In genomic region chr5:113788645-113789044, GRCm38 (mm10) we compare ENCODE assay signal across 12 mouse cellular contexts. TPM values are rescaled to one million over a fixed set of nuclear protein-coding genes. Genes with fewer than 3 reads are reported as not detected.
DNase-seq lines count a peak whose midpoint lies in the region; ATAC-seq lines count a peak whose summit lies in the region.
"Had no signal": no experiment of that assay in that cellular context is flagged by ENCODE, and none has a peak within 500 bp of the region (broad histone marks: within the 10 kb centered on the region; RNA-seq: fewer than 3 reads in every experiment).

No protein-coding gene starts in this region.

- no peak overlapping the region for H3K4me2 ChIP-seq in kidney, embryonic 14.5 days (replicated peaks; ENCODE audit: low read depth, low read length)
- H3K4me2 ChIP-seq in limb, embryonic 13.5 days (replicated peaks), result peak overlapping the region; percentile 10
- H3K4me2 ChIP-seq: heart, embryonic 11.5 days; midbrain, embryonic 15.5 days had no signal

- peak overlapping the region; percentile 55; the same call in 1 of the 2 replicates for H3K27ac ChIP-seq in kidney, embryonic 14.5 days (ENCODE audit: low read depth, low read length)
- H3K27ac ChIP-seq in embryonic facial prominence, embryonic 10.5 days (replicated peaks), result peak overlapping the region; percentile 81
- H3K27ac ChIP-seq in limb, embryonic 13.5 days, result peak overlapping the region; percentile 84
- H3K27ac ChIP-seq: hindbrain, postnatal 0 days; liver, embryonic 14.5 days; midbrain, embryonic 15.5 days had no signal

- peaks cover 29% of the 10 kb centered on the region for H3K4me1 ChIP-seq in kidney, embryonic 14.5 days (ENCODE audit: control insufficient read depth, insufficient read depth, low read length)
- peaks cover 71% of the 10 kb centered on the region for H3K4me1 ChIP-seq in embryonic facial prominence, embryonic 10.5 days
- H3K4me1 ChIP-seq in limb, embryonic 13.5 days, result peaks cover 81% of the 10 kb centered on the region
- H3K4me1 ChIP-seq: midbrain, embryonic 15.5 days had no signal

- H3K9ac ChIP-seq in kidney, embryonic 14.5 days (ENCODE audit: low read depth, low read length), result no peak overlapping the region; the same call in 1 of the 2 replicates
- H3K9ac ChIP-seq in limb, embryonic 13.5 days, result no peak overlapping the region
- H3K9ac ChIP-seq: liver, embryonic 14.5 days; midbrain, embryonic 15.5 days had no signal

- H3K9me3 ChIP-seq in kidney, embryonic 14.5 days (ENCODE audit: control insufficient read depth, low read length), result no peaks in the 10 kb centered on the region
- H3K9me3 ChIP-seq in embryonic facial prominence, embryonic 10.5 days, result no peaks in the 10 kb centered on the region
- H3K9me3 ChIP-seq in limb, embryonic 13.5 days, result no peaks in the 10 kb centered on the region
- H3K9me3 ChIP-seq: midbrain, embryonic 15.5 days had no signal

- WGBS in kidney, embryonic 14.5 days, result 24% methylated on average over 6 of the region's 6 CpGs
- 30% methylated on average over 6 of the region's 6 CpGs for WGBS in embryonic facial prominence, embryonic 10.5 days
- WGBS in limb, embryonic 13.5 days, result 15% methylated on average over 6 of the region's 6 CpGs

- no peak; the same call in 1 of the 2 replicates for ATAC-seq in kidney, embryonic 14.5 days (ENCODE audit: low FRiP score, low TSS enrichment)
- peak; percentile 9; the same call in 1 of the 2 replicates for ATAC-seq in limb, embryonic 13.5 days (ENCODE audit: low FRiP score, low read depth)
- ATAC-seq: hindbrain, postnatal 0 days; midbrain, embryonic 15.5 days had no signal

- no peaks in the 10 kb centered on the region for H3K27me3 ChIP-seq in kidney, embryonic 14.5 days (ENCODE audit: control insufficient read depth, insufficient read depth, low read length)
- no peaks in the 10 kb centered on the region; the same call in 1 of the 2 replicates for H3K27me3 ChIP-seq in embryonic facial prominence, embryonic 10.5 days (replicated peaks; ENCODE audit: low read depth, poor library complexity, severe bottlenecking)
- H3K27me3 ChIP-seq in limb, embryonic 13.5 days, result no peaks in the 10 kb centered on the region

- H3K4me3 ChIP-seq in kidney, embryonic 14.5 days (ENCODE audit: low read length), result no peak overlapping the region
- 0 out of 2 replicates have a peak overlapping the region, but pooled peaks have one; percentile 13 for H3K4me3 ChIP-seq in embryonic facial prominence, embryonic 10.5 days
- H3K4me3 ChIP-seq in limb, embryonic 13.5 days, result no peak overlapping the region
- H3K4me3 ChIP-seq: midbrain, embryonic 15.5 days had no signal

- no peaks in the 10 kb centered on the region for H3K36me3 ChIP-seq in kidney, embryonic 14.5 days (ENCODE audit: control insufficient read depth, insufficient read depth, low read length)
- peaks cover 10% of the 10 kb centered on the region for H3K36me3 ChIP-seq in embryonic facial prominence, embryonic 10.5 days (replicated peaks)
- H3K36me3 ChIP-seq in limb, embryonic 13.5 days, result peaks cover 14% of the 10 kb centered on the region
- H3K36me3 ChIP-seq: midbrain, embryonic 15.5 days had no signal

- no peak for DNase-seq in kidney, adult 18-20 months
- peak; percentile 45 for DNase-seq in embryo, embryonic 10 days (ENCODE audit: low spot score)
- no peak for DNase-seq in embryonic facial prominence, embryonic 10.5 days (ENCODE audit: low spot score)
- no peak for DNase-seq in cerebellum, postnatal 25 days
- DNase-seq in retina, embryonic 14.5 days (ENCODE audit: low spot score), result no peak
- DNase-seq: cerebellum, adult 8-10 months had no signal

RNA-seq across cellular contexts. Expression of gene Tmem119, which starts 11.7 kb away (rescaled TPM):
- polyA plus RNA-seq in kidney, embryonic 14.5 days (2014; fragmentation: Nextera tagmentation; extraction: Ambion mirVana), result 17.6 and 24.8 TPM in 2 replicates
- 72.7 and 83.3 TPM in 2 replicates for polyA plus RNA-seq in embryonic facial prominence, embryonic 10.5 days (2016; fragmentation: Nextera tagmentation; extraction: Ambion mirVana)
- polyA plus RNA-seq in limb, embryonic 13.5 days (2015; fragmentation: Nextera tagmentation; extraction: Ambion mirVana), result 221 and 237 TPM in 2 replicates

RNA-seq across cellular contexts. Expression of gene Iscu, which starts 16.1 kb away (rescaled TPM):
- 106 and 129 TPM in 2 replicates for polyA plus RNA-seq in kidney, embryonic 14.5 days (2014; fragmentation: Nextera tagmentation; extraction: Ambion mirVana)
- 99.7 and 103 TPM in 2 replicates for polyA plus RNA-seq in embryonic facial prominence, embryonic 10.5 days (2016; fragmentation: Nextera tagmentation; extraction: Ambion mirVana)
- 96.3 and 98.5 TPM in 2 replicates for polyA plus RNA-seq in limb, embryonic 13.5 days (2015; fragmentation: Nextera tagmentation; extraction: Ambion mirVana)

RNA-seq across cellular contexts. Expression of gene Sart3, which starts 16.3 kb away (rescaled TPM):
- 30.0 and 53.0 TPM in 2 replicates for polyA plus RNA-seq in kidney, embryonic 14.5 days (2014; fragmentation: Nextera tagmentation; extraction: Ambion mirVana)
- polyA plus RNA-seq in embryonic facial prominence, embryonic 10.5 days (2016; fragmentation: Nextera tagmentation; extraction: Ambion mirVana), result 79.0 and 80.9 TPM in 2 replicates
- 59.8 and 60.2 TPM in 2 replicates for polyA plus RNA-seq in limb, embryonic 13.5 days (2015; fragmentation: Nextera tagmentation; extraction: Ambion mirVana)

RNA-seq across cellular contexts. Expression of gene Selplg, which starts 43.8 kb away (rescaled TPM):
- 1.2 and 1.4 TPM in 2 replicates for polyA plus RNA-seq in kidney, embryonic 14.5 days (2014; fragmentation: Nextera tagmentation; extraction: Ambion mirVana)
- 0.58 and 0.83 TPM in 2 replicates for polyA plus RNA-seq in embryonic facial prominence, embryonic 10.5 days (2016; fragmentation: Nextera tagmentation; extraction: Ambion mirVana)
- polyA plus RNA-seq in limb, embryonic 13.5 days (2015; fragmentation: Nextera tagmentation; extraction: Ambion mirVana), result 2.5 TPM in 2 replicates

RNA-seq across cellular contexts. Expression of gene Ficd, which starts 53.0 kb away (rescaled TPM):
- polyA plus RNA-seq in kidney, embryonic 14.5 days (2014; fragmentation: Nextera tagmentation; extraction: Ambion mirVana), result 2.2 and 4.3 TPM in 2 replicates
- 3.6 and 4.0 TPM in 2 replicates for polyA plus RNA-seq in embryonic facial prominence, embryonic 10.5 days (2016; fragmentation: Nextera tagmentation; extraction: Ambion mirVana)
- polyA plus RNA-seq in limb, embryonic 13.5 days (2015; fragmentation: Nextera tagmentation; extraction: Ambion mirVana), result 5.8 and 6.4 TPM in 2 replicates
